Mouse (Mus musculus) stomach, postnatal 0 days (tissue): ENCODE results near the gene Luc7l.

Experiments used
- CTCF ChIP-seq: IDR thresholded peaks from 2 replicates; pipeline ENCODE4 v1.5.1; 2016; ENCODE audit warnings: antibody characterized with exemption, low read depth, mild to moderate bottlenecking, moderate library complexity
- EP300 ChIP-seq: optimal IDR thresholded peaks from 2 replicates; pipeline ENCODE3; 2016; ENCODE audit warnings: antibody characterized with exemption

DNA sequence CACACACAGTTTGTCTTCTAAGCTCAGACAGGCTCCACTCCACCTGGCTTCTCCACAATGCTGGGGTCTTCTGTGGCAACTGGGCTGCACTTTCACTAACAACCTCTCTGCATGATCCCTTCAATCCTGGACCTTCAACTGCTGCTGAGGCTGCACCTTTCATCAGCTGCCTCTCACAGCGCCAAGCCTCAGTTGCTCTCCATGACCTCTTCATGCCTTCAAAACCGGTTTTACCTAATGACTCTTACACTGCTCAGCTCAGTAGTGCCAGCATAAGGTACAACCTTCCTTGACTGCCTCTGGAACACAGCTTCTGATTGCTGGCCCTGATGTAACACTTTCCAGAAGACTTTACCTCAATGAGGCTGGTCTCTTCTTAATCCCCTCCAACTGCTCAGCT lies 31.2 kb upstream of the Luc7l start:
- TF ChIP-seq EP300 (no peak), CTCF (no peak)
